Mouse (Mus musculus): ENCODE measurements around the gene Olfr381. TPM values are rescaled to one million over a fixed set of nuclear protein-coding genes. Genes with fewer than 3 reads are reported as not detected.

The Olfr381 gene
- polyA plus RNA-seq (2017; shearing (Covaris generic)) = not detected

GRCm38 (mm10) chr11:73491503-73491902 is at the start of gene Olfr381:
Gene Olfr381 (minus strand): TSS chr11:73491603.

GRCm38 (mm10) chr11:73517097-73517496 is 25.7 kb upstream of the Olfr381 start, which contains the start of gene Olfr382:
Gene Olfr382 (minus strand): TSS chr11:73517197.

GRCm38 (mm10) chr11:73457408-73457807 is 34.0 kb downstream of the Olfr381 start, which contains the start of gene Olfr380:
Gene Olfr380 (minus strand): TSS chr11:73457508.

Other genes starting within 250 kb of the Olfr381 start
- under 1 TPM in 1 of 2 experiments, not detected in 1; 0.05 TPM for gene Trpv3, start 224.2 kb downstream of the Olfr381 start, polyA plus RNA-seq (2017; shearing (Covaris generic))
- gene Aspa, start 162.0 kb downstream of the Olfr381 start, polyA plus RNA-seq (2017; shearing (Covaris generic)) = under 1 TPM in 1 of 2 experiments, not detected in 1; 0.16 TPM
- gene Gm49340, start 161.9 kb downstream of the Olfr381 start, polyA plus RNA-seq (2017; shearing (Covaris generic)) = not detected
- gene Spata22, start 161.9 kb downstream of the Olfr381 start, polyA plus RNA-seq (2017; shearing (Covaris generic)) = not detected
- gene Olfr20, start 140.8 kb downstream of the Olfr381 start, polyA plus RNA-seq (2017; shearing (Covaris generic)) = under 1 TPM in 1 of 2 experiments, not detected in 1; 0.07 TPM
- not detected for gene Olfr376, start 120.4 kb downstream of the Olfr381 start, polyA plus RNA-seq (2017; shearing (Covaris generic))
- gene Olfr1, start 92.0 kb downstream of the Olfr381 start, polyA plus RNA-seq (2017; shearing (Covaris generic)) = not detected
- not detected for gene Olfr378, start 63.1 kb downstream of the Olfr381 start, polyA plus RNA-seq (2017; shearing (Covaris generic))
- gene Olfr380, start 34.1 kb downstream of the Olfr381 start, polyA plus RNA-seq (2017; shearing (Covaris generic)) = under 1 TPM in 1 of 2 experiments, not detected in 1; 0.10 TPM
- gene Olfr382, start 25.6 kb upstream of the Olfr381 start, polyA plus RNA-seq (2017; shearing (Covaris generic)) = not detected
- not detected for gene Olfr385, start 101.4 kb upstream of the Olfr381 start, polyA plus RNA-seq (2017; shearing (Covaris generic))
- gene Olfr384, start 107.0 kb upstream of the Olfr381 start, polyA plus RNA-seq (2017; shearing (Covaris generic)) = under 1 TPM in 1 of 2 experiments, not detected in 1; 0.20 TPM
- gene Zfp735, start 197.2 kb upstream of the Olfr381 start, polyA plus RNA-seq (2017; shearing (Covaris generic)) = not detected